Mouse (Mus musculus) adrenal gland, postnatal 14 days (tissue): ENCODE data around the gene Gsk3b. TPM values are rescaled to one million over a fixed set of nuclear protein-coding genes. Genes with fewer than 3 reads are reported as not detected.

Source experiments
- DNase-seq: peaks from one replicate; pipeline ENCODE4 v3.0.0; 2021; ENCODE audit warnings: mixed read lengths
- total RNA-seq: library from RNA; stranded (reverse); gene quantifications from 2 replicates; pipeline ENCODE4 v1.2.3, GENCODE M21; 2021

Gsk3b gene
- total RNA-seq, 1 experiment from 2014 or later = 62.3 TPM

GRCm38 (mm10) chr16:38283300-38283699 is 194.5 kb downstream of the Gsk3b start:
- no peak for DNase-seq

GRCm38 (mm10) chr16:38285801-38286200 is 197.0 kb downstream of the Gsk3b start:
- peak; percentile 35 for DNase-seq

DNA sequence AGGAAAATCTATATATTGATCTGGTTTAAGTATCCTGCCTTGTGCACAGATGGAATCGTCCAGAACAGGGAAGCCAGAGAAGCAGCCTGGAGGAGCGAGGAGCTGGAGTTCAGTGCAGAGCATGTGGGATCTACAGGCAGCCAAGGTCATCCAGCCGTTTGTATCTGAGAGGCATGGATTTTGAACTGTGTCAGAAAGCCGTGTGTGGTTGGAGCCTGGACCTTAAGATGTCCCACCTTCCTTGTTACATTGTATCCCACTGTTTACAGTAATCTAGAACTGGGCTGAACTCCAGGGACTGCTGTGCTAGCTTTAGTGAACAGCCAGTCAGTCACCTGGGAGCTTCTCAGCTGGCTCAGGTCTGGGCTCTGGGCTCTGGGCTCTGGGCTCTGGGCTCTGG is 197.7 kb downstream of the Gsk3b start:
- DNase-seq = no peak

GRCm38 (mm10) chr16:38287357-38287756 is 198.6 kb downstream of the Gsk3b start:
- DNase-seq = no peak

DNA sequence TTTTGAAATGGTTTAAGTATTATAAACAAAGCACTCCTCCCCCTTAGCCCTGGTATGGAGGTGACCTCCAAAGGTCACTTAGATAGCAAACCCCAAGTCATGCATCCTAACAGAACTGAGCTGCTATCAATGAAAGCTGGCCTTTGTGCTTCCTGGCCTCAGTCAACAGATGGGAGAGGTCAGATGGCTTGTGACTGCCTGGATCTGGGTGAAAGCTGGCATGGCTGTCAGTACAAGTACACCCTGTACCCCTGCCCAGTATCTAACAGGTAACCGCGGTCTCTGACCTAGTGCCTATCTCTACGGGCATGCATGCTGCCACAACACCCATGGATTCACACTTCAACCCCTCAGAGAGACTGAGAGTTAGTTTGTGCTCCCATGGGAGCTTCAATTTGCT is 199.0 kb downstream of the Gsk3b start:
- no peak for DNase-seq

GRCm38 (mm10) chr16:38288851-38289250 is 200.1 kb downstream of the Gsk3b start:
- DNase-seq = no peak

DNA sequence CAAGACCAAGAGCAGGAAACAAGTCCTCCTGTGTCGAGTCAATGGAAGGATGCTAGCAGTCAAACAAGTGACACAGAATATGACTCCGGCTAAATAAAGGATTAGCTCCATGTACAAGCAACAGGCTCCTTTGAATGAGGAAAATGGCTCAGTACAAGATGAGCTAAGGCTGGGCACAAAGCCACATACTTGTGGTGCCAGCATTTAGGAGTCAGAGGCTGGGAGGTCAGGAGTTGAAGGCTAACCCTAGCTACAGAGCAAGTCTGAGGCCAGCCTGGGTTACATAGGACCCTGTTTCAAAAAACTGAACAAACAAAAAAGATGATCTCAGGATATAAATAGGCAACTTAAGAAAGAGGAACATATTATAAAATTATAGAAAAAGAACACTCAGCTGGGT is 201.3 kb downstream of the Gsk3b start:
- DNase-seq = peak; percentile 37

DNA sequence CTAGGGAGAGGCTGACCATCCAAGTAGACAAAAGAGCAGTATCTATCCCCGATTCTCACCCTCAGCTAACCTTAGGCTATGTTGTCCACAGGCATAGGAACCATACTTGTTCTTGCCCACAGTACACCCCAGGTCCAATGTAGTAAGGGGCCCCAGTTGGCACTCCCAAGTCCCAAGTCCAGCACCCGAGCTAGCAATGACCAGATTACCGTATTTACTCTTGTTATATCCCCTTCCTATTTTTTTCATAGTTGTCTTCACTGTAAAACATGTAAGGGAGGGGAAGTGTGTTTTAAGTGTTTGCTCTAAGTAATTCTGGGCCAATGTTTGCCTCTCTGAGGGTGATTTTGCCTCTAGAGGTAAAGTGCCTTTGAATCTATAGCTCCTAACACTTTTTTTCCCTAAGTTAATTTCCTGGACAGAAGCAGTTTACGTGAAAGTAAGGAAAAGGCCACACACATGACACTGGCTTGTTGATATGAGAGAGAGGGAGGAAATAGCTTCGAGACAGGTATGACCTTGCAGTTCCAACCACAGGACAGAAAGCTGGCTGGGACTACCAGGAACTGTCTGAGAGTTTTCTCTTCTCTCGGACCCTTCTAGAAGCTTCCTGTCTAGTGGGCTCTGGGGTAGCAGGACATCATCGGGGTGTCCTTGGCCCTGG is 206.0 kb downstream of the Gsk3b start, which contains the start of gene Nr1i2:
Gene Nr1i2, minus strand, starts transcription at position 140 of the 664 bp plus-strand sequence.
- DNase-seq = no peak

DNA sequence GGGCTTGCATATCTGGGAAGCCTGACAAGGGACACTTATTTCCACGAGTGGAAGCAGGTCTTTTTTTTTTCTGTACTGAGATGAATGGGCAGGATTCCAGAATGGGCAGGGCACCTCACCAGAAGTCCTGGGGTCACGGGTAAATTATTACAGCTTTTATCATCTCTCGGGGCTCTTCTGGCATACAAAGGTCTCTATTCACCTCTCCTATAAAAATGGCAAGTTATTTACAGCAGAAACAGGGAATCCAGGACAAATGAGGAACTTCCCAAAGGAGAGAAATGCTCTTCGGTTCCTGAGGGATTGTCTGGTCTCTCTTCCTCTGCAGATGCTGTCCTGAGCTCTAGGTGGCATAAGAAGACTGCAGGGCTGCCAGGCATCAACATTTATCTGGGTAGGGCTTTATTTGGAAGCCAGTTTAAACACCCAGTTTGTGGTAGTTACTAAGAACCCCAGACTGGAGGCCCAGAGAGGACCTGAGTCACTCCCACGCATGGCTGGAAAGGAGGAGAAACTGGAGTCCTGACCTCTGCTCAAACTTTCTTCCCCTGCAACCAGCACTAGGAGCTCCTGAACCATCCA is 206.6 kb downstream of the Gsk3b start:
- peak; percentile 22 for DNase-seq

Other genes with a start within 250 kb of the Gsk3b start
- 0.34 and 0.41 TPM in 2 replicates for gene Gm36028, start 227.9 kb upstream of the Gsk3b start, total RNA-seq
- 253 and 277 TPM in 2 replicates for gene Lrrc58, start 220.6 kb upstream of the Gsk3b start, total RNA-seq
- gene Gpr156, start 172.5 kb upstream of the Gsk3b start, total RNA-seq = 0.26 TPM in 2 replicates
- 0.79 and 5.3 TPM in 2 replicates for gene Nr1i2, start 205.8 kb downstream of the Gsk3b start, total RNA-seq